Mouse (Mus musculus) ovary, postnatal 10 days (tissue): ENCODE data around the gene Pou2f3.

ENCODE experiments used
- DNase-seq: peaks from one replicate; pipeline ENCODE4 v3.0.0; 2022; ENCODE audit warnings: low spot score

The Pou2f3 gene

GRCm38 (mm10) chr9:43210190-43210682 is at the start of gene Pou2f3:
TSS of gene Pou2f3 (minus strand) at chr9:43210369.
- DNase-seq: peak; percentile 33

- no peak for DNase-seq
Observed at GRCm38 (mm10) chr9:43253271-43253681, 43.1 kb upstream of the Pou2f3 start.

- no peak for DNase-seq
Observed at GRCm38 (mm10) chr9:43252790-43253189, 42.6 kb upstream of the Pou2f3 start.

- DNase-seq: no peak
Observed at GRCm38 (mm10) chr9:43251786-43252185, 41.6 kb upstream of the Pou2f3 start.

- no peak for DNase-seq
Observed at GRCm38 (mm10) chr9:43246738-43247180, 36.6 kb upstream of the Pou2f3 start.

- DNase-seq: no peak
Observed at GRCm38 (mm10) chr9:43245801-43246570, 35.8 kb upstream of the Pou2f3 start.

GRCm38 (mm10) chr9:43242432-43242831 is 32.3 kb upstream of the Pou2f3 start:
- DNase-seq: no peak

GRCm38 (mm10) chr9:43241970-43242369 is 31.8 kb upstream of the Pou2f3 start:
- DNase-seq: no peak

GRCm38 (mm10) chr9:43241291-43241690 is 31.1 kb upstream of the Pou2f3 start:
- DNase-seq: no peak

- no peak for DNase-seq
Observed at GRCm38 (mm10) chr9:43240594-43240900, 30.4 kb upstream of the Pou2f3 start.

- DNase-seq: peak; percentile 83
Observed at GRCm38 (mm10) chr9:43239712-43240593, 29.8 kb upstream of the Pou2f3 start, which contains the start of gene Oaf. TSS of gene Oaf (minus strand) at chr9:43239911.

- no peak for DNase-seq
Observed at GRCm38 (mm10) chr9:43238631-43239545, 28.7 kb upstream of the Pou2f3 start.

- DNase-seq: no peak
Observed at GRCm38 (mm10) chr9:43238167-43238566, 28.0 kb upstream of the Pou2f3 start.

- no peak for DNase-seq
Observed at GRCm38 (mm10) chr9:43237111-43237775, 27.1 kb upstream of the Pou2f3 start.

- DNase-seq: no peak
Observed at GRCm38 (mm10) chr9:43236576-43236975, 26.4 kb upstream of the Pou2f3 start.

GRCm38 (mm10) chr9:43236106-43236505 is 25.9 kb upstream of the Pou2f3 start:
- DNase-seq: no peak

GRCm38 (mm10) chr9:43235336-43235735 is 25.2 kb upstream of the Pou2f3 start:
- no peak for DNase-seq

- no peak for DNase-seq
Observed at GRCm38 (mm10) chr9:43234496-43234895, 24.3 kb upstream of the Pou2f3 start.

- DNase-seq: no peak
Observed at GRCm38 (mm10) chr9:43233515-43233914, 23.3 kb upstream of the Pou2f3 start.

GRCm38 (mm10) chr9:43233044-43233443 is 22.9 kb upstream of the Pou2f3 start:
- no peak for DNase-seq

GRCm38 (mm10) chr9:43232286-43232685 is 22.1 kb upstream of the Pou2f3 start:
- DNase-seq: no peak
